10 mouse cellular contexts compared by ENCODE assay signal in genomic region chr3:86143343-86143742, GRCm38 (mm10). TPM values are rescaled to one million over a fixed set of nuclear protein-coding genes. Genes with fewer than 3 reads are reported as not detected.
A peak's percentile ranks its signal among the peaks of the same experiment; 100 is the strongest.
DNase-seq lines count a peak whose midpoint lies in the region; ATAC-seq and TF ChIP-seq lines count a peak whose summit lies in the region.
"Had no signal": no experiment of that assay in that cellular context is flagged by ENCODE, and none has a peak within 500 bp of the region (broad histone marks: within the 10 kb centered on the region; RNA-seq: fewer than 3 reads in every experiment).

No protein-coding gene starts in this region.

- no peak overlapping the region for H3K4me2 ChIP-seq in midbrain, embryonic 14.5 days (ENCODE audit: low read length)
- no peak overlapping the region for H3K4me2 ChIP-seq in hindbrain, embryonic 12.5 days (replicated peaks)
- peak overlapping the region; percentile 95 for H3K4me2 ChIP-seq in myocyte (ENCODE audit: low read depth)
- H3K4me2 ChIP-seq in forebrain, postnatal 0 days (ENCODE audit: low read depth), result no peak overlapping the region

- H3K9me3 ChIP-seq in midbrain, embryonic 10.5 days (replicated peaks), result no peaks in the 10 kb centered on the region
- no peaks in the 10 kb centered on the region for H3K9me3 ChIP-seq in midbrain, embryonic 14.5 days (ENCODE audit: control insufficient read depth, low read length)
- no peaks in the 10 kb centered on the region for H3K9me3 ChIP-seq in embryonic facial prominence, embryonic 10.5 days
- no peaks in the 10 kb centered on the region for H3K9me3 ChIP-seq in hindbrain, embryonic 12.5 days (replicated peaks)
- H3K9me3 ChIP-seq in forebrain, postnatal 0 days (ENCODE audit: low read length), result no peaks in the 10 kb centered on the region
- H3K9me3 ChIP-seq: heart, embryonic 13.5 days; limb, embryonic 15.5 days had no signal

- no peak overlapping the region for H3K4me3 ChIP-seq in midbrain, embryonic 10.5 days
- no peak overlapping the region for H3K4me3 ChIP-seq in midbrain, embryonic 14.5 days (replicated peaks; ENCODE audit: low read depth, low read length)
- peak overlapping the region; percentile 92 for H3K4me3 ChIP-seq in embryonic facial prominence, embryonic 10.5 days
- no peak overlapping the region for H3K4me3 ChIP-seq in hindbrain, embryonic 12.5 days
- H3K4me3 ChIP-seq in myocyte, result peak overlapping the region; percentile 99
- H3K4me3 ChIP-seq in forebrain, postnatal 0 days (ENCODE audit: low read depth, low read length), result no peak overlapping the region

- TF ChIP-seq POLR2A in myocyte (IDR thresholded peaks at IDR 0.05; ENCODE audit: insufficient read length, low read depth), result no peak

- H3ac ChIP-seq in myocyte (ENCODE audit: control insufficient read depth, insufficient read length), result no peak overlapping the region

- TF ChIP-seq CTCF in forebrain, postnatal 0 days (IDR thresholded peaks at IDR 0.05; ENCODE audit: low read depth), result no peak

- intact Hi-C loops in gastrocnemius, postnatal 36 days (cut with DNase I), result loop anchor here (10.0 kb wide), 1 partner anchor 569 kb away; the partner anchor contains the start of gene Gatb

- H3K27me3 ChIP-seq in midbrain, embryonic 10.5 days (ENCODE audit: low read depth, poor library complexity, severe bottlenecking), result no peaks in the 10 kb centered on the region
- H3K27me3 ChIP-seq in midbrain, embryonic 14.5 days (ENCODE audit: control insufficient read depth, insufficient read depth, low read length), result no peaks in the 10 kb centered on the region
- no peaks in the 10 kb centered on the region for H3K27me3 ChIP-seq in embryonic facial prominence, embryonic 10.5 days (replicated peaks; ENCODE audit: low read depth, poor library complexity, severe bottlenecking)
- H3K27me3 ChIP-seq in hindbrain, embryonic 12.5 days, result no peaks in the 10 kb centered on the region
- no peaks in the 10 kb centered on the region for H3K27me3 ChIP-seq in myocyte (ENCODE audit: control insufficient read depth, insufficient read depth, insufficient read length)
- no peaks in the 10 kb centered on the region for H3K27me3 ChIP-seq in forebrain, postnatal 0 days (ENCODE audit: insufficient read depth, low read length)
- H3K27me3 ChIP-seq: heart, embryonic 13.5 days; limb, embryonic 15.5 days had no signal

- H3K79me2 ChIP-seq in myocyte (ENCODE audit: control insufficient read depth, insufficient read depth), result peaks cover 32% of the 10 kb centered on the region

- peaks cover 22% of the 10 kb centered on the region for H3K4me1 ChIP-seq in midbrain, embryonic 10.5 days
- peaks cover 9% of the 10 kb centered on the region for H3K4me1 ChIP-seq in midbrain, embryonic 14.5 days (ENCODE audit: control insufficient read depth, insufficient read depth, low read length)
- H3K4me1 ChIP-seq in embryonic facial prominence, embryonic 10.5 days, result peaks cover 26% of the 10 kb centered on the region
- H3K4me1 ChIP-seq in hindbrain, embryonic 12.5 days, result peaks cover 17% of the 10 kb centered on the region
- H3K4me1 ChIP-seq in forebrain, postnatal 0 days (ENCODE audit: insufficient read depth), result peaks cover 9% of the 10 kb centered on the region; the same call in 1 of the 2 replicates

- no peak overlapping the region; the same call in 1 of the 2 replicates for H3K9ac ChIP-seq in midbrain, embryonic 14.5 days (replicated peaks; ENCODE audit: low read length)
- 0 out of 2 replicates have a peak overlapping the region, but pooled peaks have one; percentile 4 for H3K9ac ChIP-seq in hindbrain, embryonic 12.5 days
- no peak overlapping the region for H3K9ac ChIP-seq in forebrain, postnatal 0 days
- H3K9ac ChIP-seq: limb, embryonic 15.5 days had no signal

- no peak for ATAC-seq in midbrain, embryonic 14.5 days (ENCODE audit: low FRiP score, low TSS enrichment)
- ATAC-seq in hindbrain, embryonic 12.5 days (ENCODE audit: low FRiP score), result 0 out of 2 replicates have a peak, but pooled peaks have one; percentile 11
- ATAC-seq in forebrain, postnatal 0 days, result no peak

- no peak for DNase-seq in midbrain, embryonic 10.5 days (ENCODE audit: low spot score)
- DNase-seq in midbrain, embryonic 14.5 days, result no peak
- no peak for DNase-seq in embryonic facial prominence, embryonic 10.5 days (ENCODE audit: low spot score)
- no peak for DNase-seq in gastrocnemius, postnatal 36 days
- DNase-seq in forebrain, postnatal 0 days, result no peak
- DNase-seq: kidney, adult 8-10 months had no signal

- peak overlapping the region; percentile 99; the same call in 1 of the 2 replicates for H3K27ac ChIP-seq in midbrain, embryonic 10.5 days (replicated peaks)
- no peak overlapping the region for H3K27ac ChIP-seq in midbrain, embryonic 14.5 days (replicated peaks; ENCODE audit: low read depth, low read length)
- peak overlapping the region; percentile 97 for H3K27ac ChIP-seq in embryonic facial prominence, embryonic 10.5 days (replicated peaks)
- no peak overlapping the region for H3K27ac ChIP-seq in hindbrain, embryonic 12.5 days
- no peak overlapping the region for H3K27ac ChIP-seq in forebrain, postnatal 0 days (ENCODE audit: low read depth, low read length)
- H3K27ac ChIP-seq: heart, embryonic 13.5 days; limb, embryonic 15.5 days had no signal

- H3K36me3 ChIP-seq in midbrain, embryonic 10.5 days, result peaks cover 32% of the 10 kb centered on the region
- H3K36me3 ChIP-seq in midbrain, embryonic 14.5 days (ENCODE audit: control insufficient read depth, insufficient read depth, low read length), result peaks cover 27% of the 10 kb centered on the region
- H3K36me3 ChIP-seq in embryonic facial prominence, embryonic 10.5 days (replicated peaks), result peaks cover 32% of the 10 kb centered on the region
- peaks cover 24% of the 10 kb centered on the region for H3K36me3 ChIP-seq in hindbrain, embryonic 12.5 days
- H3K36me3 ChIP-seq in myocyte (ENCODE audit: control insufficient read depth, insufficient read depth), result peaks cover 19% of the 10 kb centered on the region
- peaks cover 22% of the 10 kb centered on the region for H3K36me3 ChIP-seq in forebrain, postnatal 0 days (ENCODE audit: insufficient read depth)

- 86% methylated on average over 6 of the region's 6 CpGs for WGBS in midbrain, embryonic 10.5 days
- 84% methylated on average over 6 of the region's 6 CpGs for WGBS in midbrain, embryonic 14.5 days
- WGBS in embryonic facial prominence, embryonic 10.5 days, result 80% methylated on average over 6 of the region's 6 CpGs
- 83% methylated on average over 6 of the region's 6 CpGs for WGBS in hindbrain, embryonic 12.5 days
- WGBS in forebrain, postnatal 0 days, result 90% methylated on average over 6 of the region's 6 CpGs

TF ChIP-seq in myocyte, 11 proteins besides CTCF, POLR2A, EP300 and RAD21:
- no peak for TF ChIP-seq USF1 (IDR thresholded peaks at IDR 0.05; ENCODE audit: low read depth)
- TF ChIP-seq E2F4 (IDR thresholded peaks at IDR 0.05; ENCODE audit: insufficient read depth), result no peak
- TF ChIP-seq SRF (IDR thresholded peaks at IDR 0.05; ENCODE audit: control insufficient read depth, insufficient read length, low read depth), result no peak
- no peak for TF ChIP-seq REST (IDR thresholded peaks at IDR 0.05; ENCODE audit: insufficient read depth, insufficient read length)
- no peak for TF ChIP-seq CEBPB (IDR thresholded peaks at IDR 0.05; ENCODE audit: insufficient read depth, poor library complexity, severe bottlenecking)
- TF ChIP-seq MAX (IDR thresholded peaks at IDR 0.05; ENCODE audit: low read depth), result no peak
- TF ChIP-seq TCF3 (IDR thresholded peaks at IDR 0.05; ENCODE audit: insufficient read length, low read depth), result no peak
- TF ChIP-seq MYOD1 (IDR thresholded peaks at IDR 0.05; ENCODE audit: control insufficient read depth in 1 of 3, insufficient read length in 2 of 3, low read depth in 2 of 3), result no peak
- no peak for TF ChIP-seq POLR2AphosphoS2 (IDR thresholded peaks at IDR 0.05; ENCODE audit: insufficient read length, low read depth)
- no peak for TF ChIP-seq TCF12 (IDR thresholded peaks at IDR 0.05; ENCODE audit: insufficient read depth, poor library complexity, severe bottlenecking)
- no peak for TF ChIP-seq MYOG (IDR thresholded peaks at IDR 0.05; ENCODE audit: control insufficient read depth in 1 of 3, insufficient read depth in 1 of 3, insufficient read length in 2 of 3, low read depth in 2 of 3)

RNA-seq across cellular contexts. Expression of gene Rps3a1, which starts 0.8 kb away (rescaled TPM):
- 943 and 1,130 TPM in 2 replicates for polyA plus RNA-seq in midbrain, embryonic 10.5 days (2016; fragmentation: Nextera tagmentation; extraction: Ambion mirVana)
- 659 and 721 TPM in 2 replicates for polyA plus RNA-seq in midbrain, embryonic 14.5 days (2014; fragmentation: Nextera tagmentation; extraction: Ambion mirVana)
- 1,198 and 1,219 TPM in 2 replicates for polyA plus RNA-seq in embryonic facial prominence, embryonic 10.5 days (2016; fragmentation: Nextera tagmentation; extraction: Ambion mirVana)
- 842 and 871 TPM in 2 replicates for polyA plus RNA-seq in hindbrain, embryonic 12.5 days (2016; fragmentation: Nextera tagmentation; extraction: Ambion mirVana)
- 428 TPM for polyA plus RNA-seq in myocyte (2012; fragmentation: generic; extraction: Trizol)
- 100 to 1,000 TPM; 317 to 400 TPM for total RNA-seq in gastrocnemius, postnatal 36 days (2021)
- total RNA-seq in forebrain, postnatal 0 days (2014; rRNA removed), result 996 and 1,231 TPM in 2 replicates
- polyA plus RNA-seq in forebrain, postnatal 0 days (2015; fragmentation: Nextera tagmentation; extraction: Ambion mirVana), result 709 and 888 TPM in 2 replicates

Comparison
In these comparisons a context has a peak if more than half of its experiments do, and no peak if none do; other contexts are left out.
1. H3K27ac ChIP-seq: peak in midbrain, embryonic 10.5 days (single experiment) and embryonic facial prominence, embryonic 10.5 days (single experiment); none in midbrain, embryonic 14.5 days (single experiment), hindbrain, embryonic 12.5 days (single experiment) and forebrain, postnatal 0 days (single experiment).
2. H3K4me3 ChIP-seq: peak in embryonic facial prominence, embryonic 10.5 days (single experiment) and myocyte (single experiment); none in midbrain, embryonic 10.5 days (single experiment), midbrain, embryonic 14.5 days (single experiment), hindbrain, embryonic 12.5 days (single experiment) and forebrain, postnatal 0 days (single experiment).